Mouse (Mus musculus): ENCODE measurements around the gene Etl4.

DNA sequence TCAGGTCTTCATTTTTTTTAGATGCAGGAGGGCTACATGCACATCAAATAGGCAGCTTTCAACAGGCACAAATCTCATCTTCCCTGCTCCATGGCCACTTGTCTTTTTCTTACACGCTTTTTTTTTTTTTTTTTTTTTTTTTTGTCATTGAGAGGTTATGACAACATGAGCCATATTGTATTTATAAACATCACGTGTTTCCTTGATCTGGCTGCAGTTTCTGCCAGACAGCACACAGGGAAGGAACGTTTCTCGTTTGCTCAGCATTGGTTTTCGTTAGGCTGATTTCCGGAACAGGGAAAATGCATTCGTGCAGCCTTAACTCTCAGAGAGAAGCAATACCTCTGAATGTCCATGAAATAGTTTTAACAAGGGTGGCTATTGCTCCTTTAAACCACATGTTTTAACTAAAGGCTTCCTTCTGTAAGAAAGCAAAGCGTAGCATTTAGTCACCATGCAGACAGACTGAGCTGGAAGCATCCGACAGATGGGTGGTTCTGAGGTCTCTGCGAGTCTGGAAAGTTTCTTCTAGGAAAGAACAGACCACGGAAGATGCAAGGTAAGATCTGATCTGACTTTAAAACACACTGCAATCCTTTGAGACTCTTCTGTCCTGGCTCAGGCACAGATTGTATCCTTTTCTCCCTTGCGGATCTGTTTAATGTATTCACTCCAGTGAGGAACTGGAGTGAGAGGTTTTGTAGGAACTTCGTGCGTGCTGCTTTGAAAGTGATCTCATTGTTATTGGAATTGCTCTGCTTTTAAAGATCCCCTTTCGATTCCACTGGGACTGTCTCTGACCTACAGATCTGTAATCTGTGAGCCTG is 812.8 kb downstream of the Etl4 start:
- no peak for TF ChIP-seq CTCF (IDR thresholded peaks at IDR 0.05)
- TF ChIP-seq POLR2A (IDR thresholded peaks at IDR 0.05; ENCODE audit: insufficient read depth, low read depth, low read length) = peak; percentile 67; the same call in 1 of the 2 replicates
- TF ChIP-seq EP300 (IDR thresholded peaks at IDR 0.05; ENCODE audit: insufficient read depth, low read depth, low read length) = no peak

All from heart, adult 2 months (tissue).